Mouse (Mus musculus) lung, postnatal 10 days (tissue): ENCODE measurements around the gene Methig1.
A peak's percentile ranks its signal among the peaks of the same experiment; 100 is the strongest.
"Not testable (repeated sequence)": the region's sequence is repeated elsewhere in the genome, so short reads cannot be mapped to it uniquely, and the experiment has no call there.

Experiments used
- DNase-seq: peaks from one replicate; pipeline ENCODE4 v3.0.0; 2021

Methig1 gene

DNA sequence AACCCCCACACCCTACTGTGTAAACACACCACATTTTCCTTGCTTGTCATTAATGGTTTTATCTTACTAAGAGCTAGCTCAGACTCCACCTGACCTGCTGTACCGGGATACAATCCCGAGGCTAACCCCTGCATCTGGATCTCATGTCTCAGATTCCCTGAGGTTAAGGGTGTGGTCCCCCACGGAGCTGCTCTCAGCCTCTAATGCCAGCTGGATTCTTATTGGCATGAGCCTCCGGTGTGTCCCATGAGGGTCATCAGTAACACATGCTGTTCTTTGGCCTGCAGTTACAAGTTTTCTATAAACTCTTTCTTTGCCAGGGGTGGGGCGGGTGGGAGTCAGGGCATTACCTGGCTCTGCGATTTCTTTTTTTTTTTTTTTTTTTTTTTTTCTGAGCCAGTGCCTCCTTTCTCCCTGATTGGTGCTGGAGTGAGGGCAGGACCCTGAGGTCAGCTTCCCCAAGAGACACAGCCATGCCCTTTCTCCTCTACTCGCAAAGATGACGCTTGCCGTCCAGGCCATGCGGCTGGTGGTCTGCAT lies at the start of gene Methig1, which contains the start of gene Mettl7a2:
Gene Methig1, plus strand, starts transcription at position 439 of the 540 bp plus-strand sequence.
Gene Mettl7a2, plus strand, starts transcription at position 490 of the 540 bp plus-strand sequence.
- no peak for DNase-seq

DNA sequence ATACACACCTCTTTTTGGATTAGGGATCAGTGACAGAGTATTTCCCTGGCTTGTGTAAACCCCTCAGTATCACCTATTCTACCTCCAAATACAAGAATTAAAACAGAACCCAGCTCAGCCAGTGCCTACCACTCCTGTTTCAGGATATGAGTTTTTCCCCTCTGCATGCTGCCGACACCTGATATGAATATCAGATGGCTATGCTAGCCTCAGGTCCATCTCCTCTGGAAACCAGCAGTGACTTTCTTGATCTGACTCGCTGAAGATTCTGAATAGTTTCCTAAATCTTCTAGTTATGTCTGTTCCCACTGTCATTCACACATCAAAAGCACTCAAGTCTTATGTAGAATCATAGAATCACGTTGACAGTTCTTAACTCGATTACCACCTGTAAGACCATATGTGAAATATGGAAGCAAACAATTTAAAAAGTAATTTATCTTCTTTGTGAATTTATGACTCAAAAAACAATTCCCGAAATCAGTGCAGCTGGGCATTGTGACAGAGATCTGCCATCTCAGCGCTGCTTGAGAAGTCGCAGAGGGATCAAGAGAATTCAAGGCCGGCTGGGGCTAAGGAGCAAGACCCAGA lies 49.4 kb upstream of the Methig1 start:
- no peak for DNase-seq

DNA sequence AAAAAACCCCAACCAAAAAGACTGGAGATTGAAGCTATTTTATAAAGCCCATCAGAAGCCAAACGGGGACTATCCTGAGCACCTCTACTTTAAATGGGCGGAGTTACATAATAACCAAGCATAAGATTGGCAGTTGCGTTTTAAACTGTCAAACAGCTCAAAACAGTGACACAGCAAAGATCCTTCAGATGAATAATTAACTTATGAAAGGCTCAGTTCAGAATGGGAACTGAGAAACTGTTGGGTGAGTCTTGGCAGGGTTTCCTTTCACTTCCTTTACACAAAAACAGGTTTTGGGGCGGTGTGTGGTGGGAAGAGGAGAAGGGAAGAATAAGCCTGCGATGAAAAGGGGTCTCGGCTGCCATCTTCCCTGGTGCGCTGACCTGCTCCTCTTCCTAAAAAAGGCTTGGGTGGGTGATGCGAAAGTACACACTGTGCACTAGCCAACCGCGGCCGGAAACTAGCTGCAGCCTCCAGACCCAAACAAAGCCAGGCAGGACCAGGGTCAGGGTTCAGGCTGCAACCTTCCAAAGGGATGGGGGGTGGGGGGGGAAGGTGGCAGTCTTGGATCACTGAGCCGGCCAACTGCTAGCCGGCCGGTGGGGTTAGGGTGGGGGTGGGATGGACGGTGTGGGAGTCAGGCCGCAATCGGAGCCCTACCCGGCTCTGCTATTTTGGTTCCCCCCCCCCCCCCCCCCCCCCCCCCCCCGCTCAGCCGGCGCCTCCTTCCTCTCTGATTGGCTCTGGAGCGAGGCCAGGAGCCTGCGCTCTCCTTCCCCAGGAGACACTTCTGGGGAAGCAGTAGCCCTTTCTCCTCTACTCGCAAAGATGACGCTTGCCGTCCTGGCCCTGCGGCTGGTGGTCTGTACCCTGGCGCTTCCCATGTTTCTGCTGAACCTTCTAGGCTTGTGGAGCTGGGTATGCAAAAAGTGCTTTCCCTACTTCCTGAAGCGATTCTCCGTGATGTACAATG lies 48.6 kb upstream of the Methig1 start, which contains the start of gene Mettl7a1:
Gene Mettl7a1, plus strand, starts transcription at position 122 of the 973 bp plus-strand sequence.
- peak; percentile 89 for DNase-seq

DNA sequence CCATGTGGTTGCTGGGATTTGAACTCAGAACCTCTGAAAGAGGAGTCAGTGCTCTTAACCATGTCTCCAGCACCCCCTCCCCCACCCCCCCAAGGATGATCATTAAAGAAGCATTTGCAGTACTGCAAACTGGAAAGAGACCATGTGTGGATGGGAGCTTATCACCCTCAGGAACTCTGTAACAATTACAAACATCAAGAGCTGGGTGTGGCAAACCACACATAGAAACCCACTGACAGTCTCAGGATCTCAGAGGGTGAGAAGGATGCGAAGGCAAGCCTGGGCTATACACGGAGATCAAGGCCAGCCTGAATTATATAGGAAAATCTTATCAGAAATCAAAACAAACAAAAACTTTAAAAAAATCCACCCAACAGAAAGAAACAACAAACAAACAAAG lies 46.7 kb upstream of the Methig1 start:
- no peak for DNase-seq

DNA sequence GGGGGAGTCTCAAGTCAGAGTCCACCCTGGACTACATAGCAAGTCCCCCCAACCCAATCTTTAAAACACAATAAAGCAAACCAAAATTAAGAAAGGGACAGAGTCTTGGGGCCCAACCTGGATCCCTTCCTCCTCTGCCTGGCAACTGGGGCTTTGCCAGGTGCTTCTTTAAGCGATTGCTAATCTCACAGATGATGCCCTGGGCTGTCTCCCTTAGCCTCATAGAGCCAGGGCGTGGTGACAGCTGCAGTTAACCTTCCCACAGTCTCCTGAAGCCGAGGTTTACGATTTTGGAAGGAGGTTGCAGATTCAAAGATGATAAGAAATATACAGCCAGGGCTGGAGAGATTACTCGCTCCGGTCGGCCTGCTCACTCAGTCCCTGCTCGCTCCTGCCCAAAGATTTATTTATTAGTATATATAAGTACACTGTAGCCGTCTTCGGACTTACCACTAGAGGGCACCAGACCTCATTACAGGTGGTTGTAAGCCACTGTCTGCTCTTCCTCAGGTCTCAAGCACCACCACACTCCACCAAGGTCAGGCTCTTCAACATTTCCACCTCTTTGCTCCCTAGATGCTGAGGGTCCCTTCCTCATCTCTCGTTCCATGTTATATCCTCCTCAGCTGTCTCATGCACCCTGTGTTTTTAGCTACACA lies 45.4 kb upstream of the Methig1 start:
- DNase-seq, result peak; percentile 59

DNA sequence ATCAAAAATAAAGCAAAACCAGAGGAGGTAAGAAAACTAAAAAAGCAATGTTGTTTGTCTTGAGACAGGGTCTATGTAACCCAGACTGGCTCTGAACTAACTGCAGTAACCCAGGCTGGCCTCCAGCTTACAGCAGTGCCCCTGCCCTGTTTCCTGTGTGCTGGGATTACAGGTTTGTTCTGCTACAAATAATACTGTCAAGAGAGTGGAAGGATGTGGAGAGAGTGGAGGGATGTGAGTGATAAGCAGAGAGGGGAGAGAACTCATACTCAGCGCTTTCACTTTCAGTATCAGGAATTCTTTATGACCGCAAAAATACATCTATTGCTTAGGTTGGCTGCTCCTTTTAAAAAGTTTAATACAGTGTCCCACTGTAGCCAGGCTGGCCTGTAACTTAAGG lies 40.6 kb upstream of the Methig1 start:
- DNase-seq, result no peak

DNA sequence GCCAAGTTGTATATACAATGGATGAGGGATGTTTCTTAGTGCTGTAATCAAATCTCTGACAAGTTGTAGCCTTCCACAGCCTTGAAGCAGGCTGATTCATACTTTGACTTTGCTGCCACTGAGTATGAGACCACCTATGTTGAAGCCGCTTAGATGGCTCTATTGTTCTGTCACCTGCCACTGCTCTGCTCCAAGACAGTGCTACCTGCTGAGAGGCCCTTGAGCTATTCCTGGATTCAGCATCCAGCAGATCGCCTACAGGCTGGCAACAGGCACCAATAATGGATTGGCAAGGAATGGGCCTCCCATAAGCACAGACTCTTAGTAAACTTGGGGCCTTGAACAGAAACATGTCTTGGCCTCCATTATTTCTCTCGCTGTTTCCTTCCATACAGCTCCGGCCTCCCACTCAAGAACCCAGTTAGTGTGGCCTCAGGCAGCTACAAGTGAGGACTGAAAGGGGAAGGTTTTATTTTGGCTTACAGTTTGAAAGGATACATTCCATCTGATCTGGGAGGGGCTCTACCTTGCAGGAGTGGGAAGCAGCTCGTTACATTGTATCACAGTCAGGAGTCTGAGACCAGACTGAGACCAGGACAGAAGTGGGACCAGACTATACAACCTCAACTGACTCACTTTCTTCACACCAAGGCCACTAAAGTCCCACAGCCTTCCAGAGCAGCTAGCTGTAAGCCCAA lies 38.4 kb upstream of the Methig1 start:
- no peak for DNase-seq

DNA sequence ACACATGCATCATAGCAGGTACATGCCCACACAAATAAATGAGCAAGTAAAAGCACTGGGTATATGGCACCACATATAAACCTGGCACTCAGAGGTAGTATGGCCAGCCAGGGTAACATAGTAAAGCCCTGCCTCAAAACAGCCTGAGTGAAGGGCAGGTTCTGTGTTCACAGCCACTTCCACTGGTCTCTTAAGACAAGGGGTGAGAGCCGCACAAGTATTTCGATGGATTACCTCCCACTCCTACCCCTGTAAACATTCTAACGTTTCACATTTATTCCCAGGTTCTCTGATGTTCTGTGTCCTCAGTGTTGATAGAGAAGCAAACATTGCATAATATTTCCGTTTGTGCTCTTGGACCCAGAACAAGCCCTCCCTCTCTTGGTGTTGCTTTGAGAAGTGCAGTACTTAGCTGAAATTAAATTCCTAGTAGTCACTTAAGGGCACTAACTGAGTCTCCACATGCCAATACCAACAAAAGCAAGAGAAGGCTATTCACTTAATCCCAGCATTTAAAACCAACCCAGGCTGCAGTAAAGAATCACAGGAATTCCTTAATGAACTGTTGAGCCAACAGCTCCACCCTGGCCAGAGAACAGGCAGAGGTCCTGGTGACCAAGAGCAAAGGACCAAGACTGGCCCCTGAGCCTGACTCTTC lies 34.8 kb upstream of the Methig1 start:
- DNase-seq, result peak; percentile 72

DNA sequence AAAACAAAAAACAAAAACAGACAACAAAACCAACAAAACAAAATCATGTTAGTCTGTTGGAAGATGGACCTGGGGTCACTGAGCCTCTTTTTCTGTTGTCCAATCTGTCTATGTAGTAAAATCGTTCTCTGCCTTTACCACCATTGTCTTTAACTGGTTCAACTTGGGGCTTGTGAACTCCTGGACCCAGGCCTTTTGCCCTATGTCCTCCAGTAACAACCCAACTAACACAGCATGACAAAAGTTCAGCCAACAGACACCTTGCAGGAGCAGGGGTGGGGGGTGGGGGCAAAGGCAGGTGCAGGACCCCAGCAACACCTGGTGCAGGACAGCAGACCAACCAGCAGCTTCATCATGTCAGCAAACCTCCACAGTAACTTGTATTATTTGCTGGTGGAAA lies 33.1 kb upstream of the Methig1 start:
- no peak for DNase-seq

DNA sequence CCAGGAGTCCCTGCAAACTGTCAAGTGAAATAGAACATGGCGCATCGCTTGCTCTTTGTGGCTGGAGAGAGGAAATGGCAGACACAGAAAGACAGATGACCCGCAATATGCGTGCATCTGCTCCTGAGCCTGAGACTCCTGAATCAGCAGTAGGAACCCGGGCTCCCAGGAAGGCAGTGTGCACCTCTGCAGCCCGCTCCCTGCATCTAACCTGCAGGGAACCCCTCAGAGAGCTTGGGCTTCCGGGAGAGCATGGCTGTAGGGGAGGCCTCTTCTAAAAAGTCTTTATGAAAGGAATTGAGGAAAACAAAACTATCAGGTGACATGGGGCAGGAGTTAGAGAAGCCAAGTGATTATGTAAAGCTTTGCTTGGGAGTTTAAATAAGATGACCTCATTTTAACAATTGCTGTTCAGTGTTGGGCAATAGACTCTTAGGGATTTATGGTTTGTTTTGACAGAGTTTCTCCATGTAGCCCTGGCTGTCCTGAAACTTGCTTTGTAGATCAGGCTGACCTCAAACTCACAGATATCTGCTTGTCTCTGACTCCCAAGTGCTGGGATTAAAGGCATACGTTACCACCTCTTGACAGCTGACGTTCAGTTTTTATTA lies 32.5 kb upstream of the Methig1 start:
- peak; percentile 32 for DNase-seq

DNA sequence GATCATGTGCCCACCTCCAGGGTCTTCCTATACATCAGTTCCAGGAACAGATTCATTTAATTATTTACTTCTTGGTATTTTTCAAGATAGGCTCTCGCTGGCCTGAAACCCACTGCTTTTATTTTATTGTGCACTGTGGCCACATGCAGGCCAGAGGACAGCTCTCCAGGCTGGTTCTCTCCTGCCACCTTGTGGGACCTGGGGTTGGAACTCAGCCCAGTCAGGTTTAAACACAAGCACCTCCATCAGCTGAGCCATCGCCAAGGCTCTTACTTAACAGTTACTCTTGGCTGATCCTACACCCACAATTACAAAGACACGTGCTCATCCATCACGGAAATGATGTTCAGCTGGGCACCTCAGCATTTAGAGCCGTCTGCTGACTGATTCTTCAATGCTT lies 31.8 kb upstream of the Methig1 start:
- DNase-seq, result peak; percentile 77

DNA sequence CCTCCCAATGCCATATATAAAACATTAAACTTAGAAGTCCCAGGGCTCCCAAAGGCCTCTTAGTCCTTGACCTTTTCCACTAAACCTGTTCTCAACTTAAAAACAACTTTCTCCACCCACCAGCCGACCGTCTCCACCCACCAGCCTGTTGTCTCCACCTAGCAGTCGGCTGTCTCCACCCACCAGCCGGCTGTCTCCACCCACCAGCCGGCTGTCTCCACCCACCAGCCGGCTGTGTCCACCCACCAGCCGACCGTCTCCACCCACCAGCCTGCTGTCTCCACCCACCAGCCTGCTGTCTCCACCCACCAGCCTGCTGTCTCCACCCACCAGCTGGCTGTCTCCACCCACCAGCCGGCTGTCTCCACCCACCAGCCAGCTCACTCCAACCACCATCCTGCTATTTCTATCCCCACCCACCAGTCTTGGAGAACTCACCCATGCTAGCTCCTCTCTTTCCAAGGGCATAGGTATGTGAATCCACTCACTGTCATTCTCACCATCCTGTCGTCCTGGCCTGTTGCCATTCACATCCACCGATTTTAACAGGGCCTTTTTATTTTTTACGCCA lies 28.8 kb upstream of the Methig1 start:
- DNase-seq, result no peak

DNA sequence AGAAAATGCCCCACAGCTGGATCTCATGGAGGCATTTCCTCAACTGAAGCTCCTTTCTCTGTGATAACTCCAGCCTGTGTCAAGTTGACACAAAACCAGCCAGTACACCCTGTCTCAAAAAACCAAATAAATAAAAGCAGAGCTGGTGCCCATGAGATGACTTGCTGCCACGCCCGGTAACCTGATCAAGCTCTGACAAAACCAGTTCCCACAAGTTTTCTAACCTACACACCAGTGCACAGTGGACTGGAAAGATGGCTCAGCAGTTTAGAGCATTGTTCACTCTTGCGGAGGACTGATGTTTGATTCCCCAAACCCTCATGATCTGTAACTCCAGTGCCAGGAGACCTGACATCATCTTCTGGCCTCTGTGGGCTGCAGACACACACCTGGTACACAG lies 27.7 kb upstream of the Methig1 start:
- no peak for DNase-seq

DNA sequence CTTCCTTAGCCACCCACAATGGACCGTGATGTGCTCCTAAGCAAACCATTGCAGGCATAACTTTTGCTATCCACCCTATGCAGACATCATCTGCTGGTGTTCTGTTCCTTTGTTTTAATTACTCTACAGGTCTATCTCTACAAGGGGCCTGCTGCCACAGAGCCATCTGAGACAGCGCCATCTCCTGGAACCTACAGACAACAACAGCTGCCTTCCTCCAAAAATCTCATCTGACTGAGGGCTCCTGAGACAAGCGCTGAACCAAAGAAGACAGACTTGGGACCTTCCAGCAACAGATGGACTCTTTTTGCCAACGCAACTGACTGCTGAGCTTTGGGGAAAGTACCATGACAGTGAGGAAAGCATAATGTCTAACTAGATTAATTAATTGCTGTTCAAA lies 24.9 kb upstream of the Methig1 start:
- DNase-seq, result peak; percentile 29

DNA sequence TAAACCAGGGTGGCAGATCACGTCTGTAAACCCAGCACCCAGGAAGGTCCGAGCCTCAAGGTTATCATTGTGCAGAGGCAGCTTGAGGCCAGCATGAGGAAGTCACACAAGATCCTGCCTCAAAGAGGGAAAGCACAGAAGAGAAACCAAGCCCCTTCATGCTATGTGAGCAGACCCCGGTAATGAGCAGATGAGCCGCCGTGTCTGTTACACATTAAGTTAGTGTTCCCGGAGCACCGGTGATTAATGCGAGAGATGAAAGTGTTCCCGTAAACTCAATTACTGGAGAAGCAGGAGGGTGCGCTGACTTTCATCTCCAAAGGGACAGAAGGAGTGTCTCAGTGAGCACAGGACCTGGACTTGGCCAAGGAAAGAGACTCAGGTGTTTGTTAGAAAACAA lies 23.6 kb upstream of the Methig1 start:
- DNase-seq, result not testable (repeated sequence)

DNA sequence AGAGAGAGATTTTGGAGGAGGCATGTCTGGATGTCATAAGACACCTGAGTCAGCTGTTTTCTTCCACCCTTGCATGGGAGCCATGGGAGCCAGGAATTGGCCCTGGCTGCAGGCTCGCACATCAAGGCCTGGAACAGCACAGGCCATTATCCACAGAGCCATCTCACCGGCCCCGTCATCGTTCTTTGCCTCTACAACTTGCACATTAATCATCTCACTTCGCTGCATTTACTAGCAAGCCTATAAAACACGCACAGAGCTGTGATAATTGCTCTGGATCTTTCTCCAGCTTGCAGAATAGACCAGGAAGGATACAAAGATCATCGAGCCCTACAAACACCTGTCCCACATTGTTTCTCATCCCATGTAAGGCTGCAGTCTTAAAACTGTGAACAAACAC lies 22.2 kb upstream of the Methig1 start:
- no peak for DNase-seq

DNA sequence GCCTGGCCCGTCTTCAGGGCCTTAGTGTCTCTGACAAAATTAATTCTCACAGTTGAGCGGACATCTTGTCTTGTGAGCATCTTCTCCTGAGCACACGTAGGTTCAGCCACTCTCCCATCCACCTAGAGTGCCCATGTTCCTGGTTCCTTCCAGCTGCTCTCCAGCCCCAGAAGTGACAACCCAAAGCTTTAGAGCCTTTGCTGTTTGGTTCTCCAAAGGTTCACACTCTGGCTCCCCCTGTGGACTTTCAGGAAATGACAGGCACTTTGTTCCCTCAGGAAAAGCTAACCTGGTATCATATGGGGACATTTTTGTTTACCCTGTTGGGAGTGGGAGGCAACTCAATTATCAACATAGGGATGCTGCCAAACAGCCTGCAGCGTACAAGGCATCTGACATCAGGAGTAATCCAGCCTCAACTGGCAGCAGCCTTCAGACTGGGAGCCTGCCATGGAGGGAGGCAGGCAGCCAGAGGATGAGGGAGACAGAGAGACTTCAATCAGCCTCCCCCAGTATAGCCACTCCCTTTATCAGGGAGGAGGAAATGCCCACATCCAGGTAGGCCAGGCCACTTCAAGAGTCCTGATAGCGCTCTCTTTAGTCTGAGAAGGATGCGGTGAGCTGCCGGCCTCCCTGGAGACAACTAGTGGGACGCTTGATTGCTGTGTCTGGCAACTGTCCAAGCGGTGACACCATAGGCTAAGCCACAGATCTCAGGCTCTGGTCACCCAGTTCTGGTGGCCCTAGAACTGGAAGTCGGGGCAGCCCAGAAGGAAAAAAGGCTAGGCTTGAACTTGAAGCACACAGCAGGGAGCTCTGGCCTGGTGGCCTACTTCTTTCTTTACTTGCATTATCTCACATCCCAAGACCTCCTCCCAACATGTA lies 20.6 kb upstream of the Methig1 start:
- DNase-seq, result peak; percentile 34

DNA sequence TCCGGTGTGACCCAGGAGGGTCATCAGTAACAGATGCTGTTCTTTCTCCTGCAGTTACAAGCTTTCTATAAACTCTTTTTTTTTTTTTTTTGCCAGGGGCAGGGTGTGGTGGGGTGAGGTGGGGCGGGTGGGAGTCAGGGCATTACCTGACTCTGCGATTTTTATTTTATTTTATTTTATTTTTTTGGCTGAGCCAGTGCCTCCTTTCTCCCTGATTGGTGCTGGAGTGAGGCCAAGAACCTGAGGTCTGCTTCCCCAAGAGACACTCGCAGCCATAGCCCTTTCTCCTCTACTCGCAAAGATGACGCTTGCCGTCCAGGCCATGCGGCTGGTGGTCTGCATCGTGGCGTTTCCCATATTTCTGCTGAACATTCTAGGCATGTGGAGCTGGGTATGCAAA lies 18.3 kb upstream of the Methig1 start, which contains the start of gene Mettl7a3:
Gene Mettl7a3, plus strand, starts transcription at position 301 of the 400 bp plus-strand sequence.
- DNase-seq, result no peak

DNA sequence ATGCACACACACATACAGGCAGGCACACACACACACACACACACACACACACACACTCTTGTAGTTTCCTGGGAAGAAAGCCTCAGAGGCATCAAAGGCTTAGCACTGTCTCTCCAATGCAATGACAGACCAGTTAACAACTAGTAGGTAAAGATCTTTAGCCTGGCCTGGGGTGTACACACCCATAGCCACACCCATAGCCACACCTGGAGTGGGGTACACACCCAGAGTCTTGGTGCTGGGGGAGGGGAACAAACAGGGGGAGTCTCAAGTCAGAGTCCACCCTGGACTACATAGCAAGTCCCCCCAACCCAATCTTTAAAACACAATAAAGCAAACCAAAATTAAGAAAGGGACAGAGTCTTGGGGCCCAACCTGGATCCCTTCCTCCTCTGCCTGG lies 15.6 kb upstream of the Methig1 start:
- not testable (repeated sequence) for DNase-seq

DNA sequence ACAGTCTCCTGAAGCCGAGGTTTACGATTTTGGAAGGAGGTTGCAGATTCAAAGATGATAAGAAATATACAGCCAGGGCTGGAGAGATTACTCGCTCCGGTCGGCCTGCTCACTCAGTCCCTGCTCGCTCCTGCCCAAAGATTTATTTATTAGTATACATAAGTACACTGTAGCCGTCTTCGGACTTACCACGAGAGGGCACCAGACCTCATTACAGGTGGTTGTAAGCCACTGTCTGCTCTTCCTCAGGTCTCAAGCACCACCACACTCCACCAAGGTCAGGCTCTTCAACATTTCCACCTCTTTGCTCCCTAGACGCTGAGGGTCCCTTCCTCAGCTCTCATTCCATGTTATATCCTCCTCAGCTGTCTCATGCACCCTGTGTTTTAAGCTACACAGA lies 15.1 kb upstream of the Methig1 start:
- peak; percentile 81 for DNase-seq
